Mouse (Mus musculus) hindbrain, embryonic 12.5 days (tissue): Measurements from ENCODE around the gene C77080. TPM values are rescaled to one million over a fixed set of nuclear protein-coding genes. Genes with fewer than 3 reads are reported as not detected.
A peak's percentile ranks its signal among the peaks of the same experiment; 100 is the strongest.

Experiments used
- ATAC-seq: fragments of 200-750 bp; cut with Nextera tagmentation; 2 replicates; pipeline ENCODE4 v1.8.0; 2017; ENCODE audit warnings: moderate TSS enrichment; ENCODE audit not compliant: low FRiP score
- H3K27ac ChIP-seq: fragments of 300-500 bp; sonication (generic); 2 replicates; pipeline ENCODE4 v1.5.1; 2016; ENCODE audit warnings: mild to moderate bottlenecking
- H3K27me3 ChIP-seq: fragments of 300-500 bp; sonication (generic); 2 replicates; pipeline ENCODE4 v1.6.1; 2016; ENCODE audit warnings: mild to moderate bottlenecking
- H3K36me3 ChIP-seq: fragments of 300-500 bp; sonication (generic); 2 replicates; pipeline ENCODE4 v1.6.1; 2016; ENCODE audit warnings: mild to moderate bottlenecking
- H3K4me1 ChIP-seq: fragments of 300-500 bp; sonication (generic); 2 replicates; pipeline ENCODE4 v1.6.1; 2016
- H3K4me2 ChIP-seq: fragments of 300-500 bp; sonication (generic); replicated peaks from 2 replicates; pipeline ENCODE4 v1.6.1; 2016; ENCODE audit warnings: mild to moderate bottlenecking
- H3K4me3 ChIP-seq: fragments of 300-500 bp; sonication (generic); 2 replicates; pipeline ENCODE4 v1.5.1; 2016; ENCODE audit warnings: mild to moderate bottlenecking
- H3K9ac ChIP-seq: fragments of 300-500 bp; sonication (generic); 2 replicates; pipeline ENCODE4 v1.6.1; 2016; ENCODE audit warnings: mild to moderate bottlenecking, moderate library complexity
- H3K9me3 ChIP-seq: fragments of 300-500 bp; sonication (generic); replicated peaks from 2 replicates; pipeline ENCODE4 v1.6.1; 2016; ENCODE audit warnings: mild to moderate bottlenecking
- WGBS: fragments of 180-500 bp; shearing (Covaris S2); methylation state at CpG from one replicate; pipeline ENCODE4 v1.1.7; 2016; 5-methylcytosine and 5-hydroxymethylcytosine counted together
- polyA plus RNA-seq: library from polyadenylated mRNA; unstranded; fragments of >200 nt; fragmentation: Nextera tagmentation; extraction: Ambion mirVana; gene quantifications from 2 replicates; pipeline ENCODE4 v1.2.1, GENCODE M21; 2016

Gene C77080
- polyA plus RNA-seq, 1 experiment from 2014 or later = 6.0 TPM

DNA sequence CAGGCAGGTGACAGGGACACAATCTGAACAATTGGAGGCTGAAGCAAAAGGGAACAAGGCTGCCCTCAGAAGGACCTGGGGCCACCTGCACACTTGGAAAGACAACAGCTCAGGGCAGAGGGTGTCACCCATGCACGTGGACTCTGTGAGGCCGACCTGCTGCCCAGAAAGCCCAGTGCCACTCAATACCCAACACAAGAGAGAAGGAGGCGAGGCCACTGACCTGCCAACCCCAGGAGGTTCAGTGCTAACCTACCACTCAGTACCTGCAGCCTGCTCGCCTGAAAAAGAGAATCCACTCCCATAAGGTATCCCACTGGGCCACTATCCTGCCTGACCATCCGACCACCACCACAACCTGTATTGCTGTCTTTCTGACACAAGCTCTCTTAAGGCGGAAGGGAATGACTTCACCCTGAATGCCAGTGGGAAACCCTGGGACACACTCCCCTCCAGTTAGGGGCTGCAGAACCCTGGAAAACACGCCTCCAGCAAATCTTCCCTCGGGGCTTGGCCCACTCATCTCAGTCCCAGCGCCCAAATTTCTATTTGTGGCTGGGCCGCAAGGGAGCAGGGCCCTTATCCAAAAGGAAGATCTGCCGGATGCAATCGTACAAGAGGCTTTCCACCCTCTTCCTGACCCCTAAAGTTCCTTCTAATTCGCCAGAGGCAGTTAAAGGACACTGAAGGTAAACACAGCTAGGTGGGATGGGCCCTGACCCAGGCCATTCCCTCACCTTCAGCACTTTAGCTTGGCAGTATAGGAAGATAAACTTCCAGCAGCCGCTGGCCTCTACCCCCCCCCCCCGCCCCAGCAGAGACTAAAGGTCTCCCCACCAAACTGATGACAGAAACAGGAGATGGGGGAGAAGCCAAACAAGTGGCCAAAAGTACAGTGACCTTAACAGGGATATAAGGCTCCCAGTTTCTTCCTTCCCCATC lies 14.6 kb downstream of the C77080 start:
- H3K27ac ChIP-seq = no peak overlapping the region
- 43% methylated on average over 15 of the region's 15 CpGs for WGBS
- H3K9me3 ChIP-seq = no peaks in the 10 kb centered on the region
- no peak overlapping the region for H3K4me2 ChIP-seq
- peaks cover 47% of the 10 kb centered on the region for H3K4me1 ChIP-seq
- no peak overlapping the region for H3K9ac ChIP-seq
- H3K27me3 ChIP-seq = peaks cover 67% of the 10 kb centered on the region
- no peak overlapping the region for H3K4me3 ChIP-seq
- ATAC-seq = no peak
- no peaks in the 10 kb centered on the region for H3K36me3 ChIP-seq

- H3K4me3 ChIP-seq = no peak overlapping the region
- H3K36me3 ChIP-seq = no peaks in the 10 kb centered on the region
- H3K4me2 ChIP-seq = no peak overlapping the region
- no peak overlapping the region for H3K9ac ChIP-seq
- no peak overlapping the region for H3K27ac ChIP-seq
- H3K27me3 ChIP-seq = peaks cover 49% of the 10 kb centered on the region
- no peaks in the 10 kb centered on the region for H3K9me3 ChIP-seq
- ATAC-seq = no peak
- 60% methylated on average over 4 of the region's 4 CpGs for WGBS
- peaks cover 38% of the 10 kb centered on the region for H3K4me1 ChIP-seq
These were observed 16.4 kb downstream of the C77080 start for GRCm38 (mm10) chr4:129244802-129245201.

GRCm38 (mm10) chr4:129242761-129243160 lies 18.4 kb downstream of the C77080 start:
- H3K4me1 ChIP-seq = peaks cover 40% of the 10 kb centered on the region
- 26% methylated on average over 4 of the region's 4 CpGs for WGBS
- peak overlapping the region; percentile 67; the same call in 1 of the 2 replicates for H3K27ac ChIP-seq
- no peak for ATAC-seq
- no peaks in the 10 kb centered on the region for H3K9me3 ChIP-seq
- H3K9ac ChIP-seq = no peak overlapping the region
- no peaks in the 10 kb centered on the region for H3K36me3 ChIP-seq
- peaks cover 34% of the 10 kb centered on the region for H3K27me3 ChIP-seq
- H3K4me3 ChIP-seq = no peak overlapping the region
- H3K4me2 ChIP-seq = 0 out of 2 replicates have a peak overlapping the region, but pooled peaks have one; percentile 8

DNA sequence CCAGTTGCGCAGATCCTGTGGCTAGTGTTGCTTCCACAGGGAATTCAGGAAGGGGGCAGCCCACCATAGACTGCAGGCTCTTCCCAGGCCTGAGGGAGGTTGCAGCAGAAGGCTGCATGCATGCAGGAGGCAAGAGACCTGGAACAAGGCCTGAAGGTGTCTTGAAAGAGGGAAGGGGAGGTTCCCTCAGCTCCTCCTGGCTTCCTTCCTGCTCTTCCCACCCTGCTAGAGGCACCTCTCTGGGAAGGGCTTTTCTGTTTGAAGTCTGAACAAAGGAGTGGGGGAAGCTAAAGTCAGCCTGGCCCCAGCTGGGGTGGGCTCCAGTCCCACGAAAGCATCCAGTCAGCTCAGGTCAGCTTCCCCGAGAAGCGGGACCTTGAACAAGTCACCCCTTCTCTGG lies 18.9 kb downstream of the C77080 start:
- ATAC-seq = no peak
- H3K4me2 ChIP-seq = 0 out of 2 replicates have a peak overlapping the region, but pooled peaks have one; percentile 8
- H3K9ac ChIP-seq = peak overlapping the region; percentile 43
- 28% methylated on average over 3 of the region's 4 CpGs for WGBS
- no peaks in the 10 kb centered on the region for H3K36me3 ChIP-seq
- peaks cover 30% of the 10 kb centered on the region for H3K27me3 ChIP-seq
- no peak overlapping the region for H3K4me3 ChIP-seq
- H3K27ac ChIP-seq = peak overlapping the region; percentile 67
- H3K9me3 ChIP-seq = no peaks in the 10 kb centered on the region
- peaks cover 44% of the 10 kb centered on the region for H3K4me1 ChIP-seq

- peak overlapping the region; percentile 43; the same call in 1 of the 2 replicates for H3K9ac ChIP-seq
- WGBS = 14% methylated on average over 4 of the region's 7 CpGs
- H3K9me3 ChIP-seq = no peaks in the 10 kb centered on the region
- peaks cover 45% of the 10 kb centered on the region for H3K4me1 ChIP-seq
- peak overlapping the region; percentile 67 for H3K27ac ChIP-seq
- peaks cover 29% of the 10 kb centered on the region for H3K27me3 ChIP-seq
- H3K36me3 ChIP-seq = no peaks in the 10 kb centered on the region
- no peak overlapping the region for H3K4me3 ChIP-seq
- H3K4me2 ChIP-seq = 0 out of 2 replicates have a peak overlapping the region, but pooled peaks have one; percentile 8
- ATAC-seq = no peak
These were observed 19.3 kb downstream of the C77080 start for GRCm38 (mm10) chr4:129241898-129242297.

DNA sequence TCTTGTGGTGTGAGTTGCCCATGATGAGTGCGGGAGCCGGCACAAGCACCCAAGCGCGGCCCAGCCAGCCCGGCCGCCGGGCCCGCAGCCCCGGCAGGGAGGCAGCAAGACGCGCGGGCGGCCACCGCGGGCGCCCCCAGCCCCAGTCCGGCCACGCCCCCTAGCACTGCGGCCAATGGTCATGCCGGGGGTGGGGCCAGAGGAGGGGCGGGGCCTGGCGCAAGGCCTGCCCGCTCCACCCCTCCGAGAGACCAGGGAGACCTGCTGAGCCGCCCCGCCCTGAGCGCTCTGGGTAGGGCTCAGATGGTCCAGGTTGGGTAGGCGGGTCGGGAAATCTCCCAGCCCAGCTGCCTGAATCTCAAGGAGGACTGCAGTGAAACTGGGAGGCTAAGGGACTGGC lies 22.1 kb downstream of the C77080 start:
- Histone ChIP-seq H3K9ac (peak overlapping the region; percentile 88), H3K4me2 (peak overlapping the region; percentile 93), H3K36me3 (no peaks in the 10 kb centered on the region), H3K27ac (peak overlapping the region; percentile 74), H3K9me3 (no peaks in the 10 kb centered on the region), H3K4me3 (peak overlapping the region; percentile 80), H3K4me1 (peaks cover 52% of the 10 kb centered on the region), H3K27me3 (peaks cover 9% of the 10 kb centered on the region)
- ATAC-seq = peak; percentile 90
- WGBS = 2% methylated on average over 26 of the region's 29 CpGs

DNA sequence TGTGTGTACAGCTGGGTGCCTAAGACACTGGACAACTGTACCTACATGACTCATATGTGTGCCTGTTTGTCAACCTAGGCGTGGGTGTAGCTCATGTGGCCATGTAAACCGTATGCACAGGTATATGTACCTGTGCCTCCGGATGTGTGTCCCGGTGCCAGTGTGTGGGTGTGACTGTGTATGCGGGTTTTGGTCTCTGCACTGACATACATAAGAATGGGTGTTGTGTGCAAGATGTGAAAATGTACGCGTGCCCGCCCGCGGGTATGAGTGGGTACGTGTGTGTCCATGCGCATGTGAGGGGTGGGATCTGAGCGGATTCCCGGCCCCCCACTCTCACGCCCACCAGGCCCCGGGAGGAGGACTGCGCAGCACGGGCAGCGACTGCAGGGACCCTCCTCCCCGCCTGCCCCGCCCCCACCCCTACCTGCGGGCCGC lies 22.6 kb downstream of the C77080 start:
- peak overlapping the region; percentile 93 for H3K4me2 ChIP-seq
- no peaks in the 10 kb centered on the region for H3K36me3 ChIP-seq
- WGBS = under 1% methylated on average over 23 of the region's 23 CpGs
- H3K4me3 ChIP-seq = peak overlapping the region; percentile 80
- no peaks in the 10 kb centered on the region for H3K9me3 ChIP-seq
- H3K27me3 ChIP-seq = peaks cover 9% of the 10 kb centered on the region
- ATAC-seq = peak; percentile 45
- peak overlapping the region; percentile 88 for H3K9ac ChIP-seq
- H3K27ac ChIP-seq = peak overlapping the region; percentile 74
- H3K4me1 ChIP-seq = peaks cover 52% of the 10 kb centered on the region

DNA sequence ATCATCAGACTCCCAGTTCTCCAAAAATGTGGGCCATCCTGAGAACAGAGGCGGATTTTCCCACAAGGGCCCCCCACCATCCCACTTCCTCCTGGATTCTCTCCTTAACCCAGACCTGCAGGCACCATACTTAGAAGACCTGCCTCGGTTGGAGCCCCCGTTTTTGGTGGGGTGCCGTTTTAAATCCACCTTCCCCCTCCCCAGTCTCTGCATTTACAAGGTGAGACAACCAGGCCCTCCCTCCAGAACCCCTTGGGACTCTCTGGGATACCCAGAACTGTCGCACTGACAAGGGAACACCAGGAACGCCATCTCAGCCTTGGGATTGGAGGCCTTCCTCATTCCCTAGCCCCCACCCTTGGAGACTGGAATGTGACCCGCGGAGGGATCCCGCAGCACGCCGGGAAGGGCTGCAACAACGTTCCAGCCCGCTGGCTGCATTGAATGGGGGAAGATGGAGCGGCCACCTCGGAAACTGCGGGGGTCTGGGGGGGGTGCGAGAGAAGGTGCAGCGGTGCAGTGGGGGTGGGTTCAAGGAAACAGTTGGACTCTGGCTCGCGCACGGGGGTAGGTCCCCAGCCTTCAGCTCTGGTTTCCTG lies 23.3 kb downstream of the C77080 start:
- ATAC-seq = peak; percentile 18; the same call in 1 of the 2 replicates
- Histone ChIP-seq H3K9me3 (no peaks in the 10 kb centered on the region), H3K27me3 (peaks cover 9% of the 10 kb centered on the region), H3K9ac (peak overlapping the region; percentile 88), H3K27ac (peak overlapping the region; percentile 74; the same call in 1 of the 2 replicates), H3K4me2 (peak overlapping the region; percentile 93), H3K36me3 (no peaks in the 10 kb centered on the region), H3K4me1 (peaks cover 53% of the 10 kb centered on the region), H3K4me3 (peak overlapping the region; percentile 80)
- 7% methylated on average over 21 of the region's 21 CpGs for WGBS

GRCm38 (mm10) chr4:129236236-129236813 lies 24.9 kb downstream of the C77080 start:
- no peaks in the 10 kb centered on the region for H3K9me3 ChIP-seq
- H3K9ac ChIP-seq = no peak overlapping the region
- no peak overlapping the region for H3K4me3 ChIP-seq
- peaks cover 9% of the 10 kb centered on the region; the same call in 1 of the 2 replicates for H3K27me3 ChIP-seq
- peaks cover 49% of the 10 kb centered on the region for H3K4me1 ChIP-seq
- WGBS = 92% methylated on average over 8 of the region's 8 CpGs
- H3K27ac ChIP-seq = no peak overlapping the region
- H3K36me3 ChIP-seq = no peaks in the 10 kb centered on the region
- ATAC-seq = no peak
- H3K4me2 ChIP-seq = no peak overlapping the region

DNA sequence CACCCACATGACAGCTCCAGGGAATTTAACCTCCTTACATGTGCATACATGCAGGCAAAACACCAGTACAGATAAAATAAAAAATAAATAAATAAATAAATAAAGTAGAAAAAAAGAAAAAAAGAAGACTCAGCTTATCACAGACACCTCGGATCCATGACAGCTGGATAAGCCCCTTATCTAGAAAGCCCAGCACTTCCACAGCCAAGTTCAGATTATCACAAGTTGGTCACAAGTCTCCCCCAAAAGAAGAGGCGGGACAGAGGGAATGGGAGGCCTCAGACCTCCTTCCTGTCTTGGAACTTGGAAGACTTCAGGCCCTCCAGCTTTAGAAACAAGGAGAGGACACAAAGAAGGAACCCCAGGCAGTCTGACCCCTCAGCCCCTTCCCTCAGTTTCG lies 26.1 kb downstream of the C77080 start:
- no peak overlapping the region for H3K4me2 ChIP-seq
- no peak overlapping the region for H3K9ac ChIP-seq
- H3K9me3 ChIP-seq = no peaks in the 10 kb centered on the region
- H3K4me1 ChIP-seq = peaks cover 53% of the 10 kb centered on the region
- ATAC-seq = no peak
- WGBS = 79% methylated on average over 3 of the region's 3 CpGs
- peaks cover 9% of the 10 kb centered on the region; the same call in 1 of the 2 replicates for H3K27me3 ChIP-seq
- no peak overlapping the region for H3K4me3 ChIP-seq
- no peak overlapping the region for H3K27ac ChIP-seq
- H3K36me3 ChIP-seq = no peaks in the 10 kb centered on the region

GRCm38 (mm10) chr4:129234488-129234887 lies 26.7 kb downstream of the C77080 start:
- Histone ChIP-seq H3K27me3 (peaks cover 13% of the 10 kb centered on the region), H3K4me2 (no peak overlapping the region), H3K4me1 (peaks cover 52% of the 10 kb centered on the region), H3K9me3 (no peaks in the 10 kb centered on the region), H3K36me3 (no peaks in the 10 kb centered on the region), H3K27ac (no peak overlapping the region), H3K4me3 (no peak overlapping the region), H3K9ac (no peak overlapping the region)
- WGBS = 85% methylated on average over 7 of the region's 7 CpGs
- ATAC-seq = no peak
